Mouse (Mus musculus) mouse trophoblast stem cell (cell line): ENCODE measurements at regions not wholly inside any gene's neighbourhood (a gene's known extent, or its start where the extent isn't known, plus 50 kb on each side); places are given as distances from the start of the nearest gene placed in this dataset.

Experiments used
- in situ Hi-C, 2 experiments: fragments of 300-500 bp; cut with MseI, MboI; formaldehyde crosslinking; loops; 2 replicates in 1 of 2; 3 replicates in 1 of 2; pipeline ENCODE4 v1.15.1; 2025

DNA sequence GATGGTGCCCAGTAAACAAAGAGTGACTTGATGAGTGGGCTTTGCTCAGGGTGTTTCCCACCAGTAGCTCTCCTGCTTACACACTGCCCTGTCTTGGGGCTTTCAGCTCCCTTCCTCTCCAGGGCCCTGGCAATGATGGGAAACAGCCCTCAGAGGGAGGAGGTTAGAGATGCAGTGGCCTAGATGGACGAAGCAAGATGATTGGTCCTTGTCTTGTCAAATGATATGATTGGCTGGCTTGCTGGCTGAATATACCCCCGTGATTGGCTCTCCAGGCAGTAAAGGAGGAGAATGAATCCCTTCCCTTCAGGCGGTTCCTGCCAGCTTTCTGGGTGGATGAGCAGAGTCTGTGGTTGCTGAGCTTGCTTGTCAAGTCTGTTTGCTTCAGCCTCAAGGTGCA lies 74.8 kb upstream of the Ncam1 start:
- in situ Hi-C loops: no loop called here

DNA sequence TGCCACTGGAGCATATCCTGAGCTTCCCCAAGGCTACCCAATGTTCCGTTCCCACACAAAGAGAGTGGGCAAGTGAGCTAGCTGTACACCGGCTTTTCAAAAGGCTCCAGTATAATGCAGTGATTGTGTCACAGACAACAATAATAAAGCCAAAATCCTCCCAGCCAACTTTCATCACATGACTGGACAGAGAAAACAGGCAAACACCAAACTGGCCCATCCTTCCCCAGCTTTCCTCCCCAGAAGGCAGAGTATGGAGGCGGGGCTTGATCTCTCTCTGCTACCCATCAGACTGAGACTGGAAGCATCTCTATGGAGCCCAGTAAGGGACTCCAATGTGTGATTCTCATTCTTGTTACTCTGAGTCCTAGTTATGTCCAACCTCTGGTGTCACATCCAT lies 52.8 kb upstream of the Ncam1 start:
- in situ Hi-C loops: no loop called here

DNA sequence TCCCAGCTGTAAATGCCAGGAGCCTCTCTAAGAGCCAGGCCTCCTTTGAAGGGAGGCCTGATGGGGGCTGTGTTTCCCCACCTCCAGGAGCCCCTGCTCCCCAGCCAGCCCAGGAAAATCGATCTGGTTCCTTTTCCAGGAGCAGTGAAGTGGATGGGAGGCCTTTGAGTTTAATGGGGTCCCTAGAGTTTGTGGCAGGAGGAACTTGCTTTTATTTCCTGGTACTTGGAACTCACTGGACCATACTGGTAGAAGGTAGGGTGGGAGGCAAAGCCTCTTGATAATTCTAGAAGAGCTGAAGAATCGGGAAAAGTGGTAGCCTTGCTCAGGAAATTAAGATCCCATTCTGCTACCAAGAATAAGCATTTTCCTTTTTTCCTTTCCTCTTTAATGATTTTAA lies 50.7 kb upstream of the Ncam1 start:
- in situ Hi-C loops: no loop called here

DNA sequence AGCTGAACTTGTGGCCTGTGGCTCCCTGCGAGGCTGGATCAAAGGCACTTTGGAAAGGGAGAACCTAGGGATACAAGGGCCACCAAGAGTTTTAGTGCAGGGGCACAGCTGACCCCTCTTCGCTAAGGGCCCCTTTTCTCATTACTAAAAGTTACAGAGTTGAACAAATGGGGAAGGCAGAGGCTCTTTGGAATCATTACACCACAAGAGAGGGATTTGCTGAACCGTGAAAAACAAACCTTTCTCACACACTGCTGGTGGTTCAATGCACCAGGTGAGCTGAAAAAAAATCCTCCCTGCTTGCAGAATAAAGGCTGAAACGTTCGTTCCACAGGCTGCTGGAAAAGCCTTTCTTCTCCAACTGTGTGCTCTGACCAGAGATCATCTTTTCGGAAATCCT lies 50.2 kb upstream of the Ncam1 start:
- in situ Hi-C loops: no loop called here
